In the genomic region with DNA sequence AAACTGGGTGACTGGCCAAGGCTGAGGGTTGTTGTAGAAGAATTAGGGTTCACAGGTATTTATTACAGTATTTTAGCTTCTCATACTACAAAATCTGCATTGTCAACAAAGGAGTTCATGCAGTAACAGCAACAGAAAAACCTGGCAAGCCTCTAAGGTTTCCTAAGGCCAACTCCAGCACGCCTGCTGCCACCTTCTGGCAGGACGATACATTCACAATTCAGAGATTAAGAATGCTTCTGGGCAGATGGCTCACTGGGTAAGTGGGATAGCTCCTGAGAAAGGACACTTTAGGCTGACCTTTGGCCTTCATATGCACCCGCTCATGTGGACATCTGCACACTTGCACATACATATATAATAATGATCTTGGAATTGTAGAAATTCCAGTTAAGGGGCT, we compare ENCODE assay signal across 10 mouse cellular contexts. TPM values are rescaled to one million over a fixed set of nuclear protein-coding genes. Genes with fewer than 3 reads are reported as not detected.
DNase-seq lines count a peak whose midpoint lies in the region; ATAC-seq and TF ChIP-seq lines count a peak whose summit lies in the region.
"Had no signal": no experiment of that assay in that cellular context is flagged by ENCODE, and none has a peak within 500 bp of the region (broad histone marks: within the 10 kb centered on the region; RNA-seq: fewer than 3 reads in every experiment).

No protein-coding gene starts in this region.

- ATAC-seq in midbrain, postnatal 0 days (ENCODE audit: low FRiP score): no peak

- peak; percentile 28 for DNase-seq in layer of hippocampus, adult 11-12 months (ENCODE audit: low spot score)
- DNase-seq in layer of hippocampus, adult 8-10 months (ENCODE audit: low spot score in 2 of 2): no peak
- peak; percentile 38 for DNase-seq in Muller cell, postnatal 12 days (ENCODE audit: inconsistent ontology term)
- DNase-seq in cerebellum, adult 9-10 months: peak; percentile 62
- peak; percentile 78 for DNase-seq in heart, embryonic 10.5 days (ENCODE audit: low spot score)
- DNase-seq in left cerebral cortex, adult 2 months (ENCODE audit: extremely low spot score in 1 of 2, low spot score in 2 of 2): peak in 1 of 2 experiments; percentile 24
- DNase-seq in midbrain, postnatal 0 days (ENCODE audit: low spot score): peak; percentile 76
- DNase-seq in thymus, postnatal 36 days: peak; percentile 34

- no peaks in the 10 kb centered on the region for H3K9me3 ChIP-seq in heart, embryonic 10.5 days
- H3K9me3 ChIP-seq in midbrain, postnatal 0 days (ENCODE audit: low read length): no peaks in the 10 kb centered on the region
- H3K9me3 ChIP-seq: embryonic facial prominence, embryonic 15.5 days; midbrain, embryonic 12.5 days had no signal

- no peak overlapping the region for H3K27ac ChIP-seq in heart, embryonic 10.5 days
- no peak overlapping the region for H3K27ac ChIP-seq in left cerebral cortex, adult 2 months
- H3K27ac ChIP-seq in midbrain, postnatal 0 days (ENCODE audit: low read depth, low read length): no peak overlapping the region
- H3K27ac ChIP-seq: embryonic facial prominence, embryonic 15.5 days; midbrain, embryonic 12.5 days had no signal

- intact Hi-C loops in left cerebral cortex, adult 2 months (cut with DNase I): no loop called here

- no peaks in the 10 kb centered on the region for H3K27me3 ChIP-seq in heart, embryonic 10.5 days (ENCODE audit: insufficient read depth, poor library complexity, severe bottlenecking)
- no peaks in the 10 kb centered on the region for H3K27me3 ChIP-seq in midbrain, postnatal 0 days (ENCODE audit: insufficient read depth, low read length)
- H3K27me3 ChIP-seq: embryonic facial prominence, embryonic 15.5 days; midbrain, embryonic 12.5 days had no signal

- H3K9ac ChIP-seq in midbrain, postnatal 0 days (replicated peaks; ENCODE audit: low read length, poor library complexity, severe bottlenecking): no peak overlapping the region
- H3K9ac ChIP-seq: embryonic facial prominence, embryonic 15.5 days; midbrain, embryonic 12.5 days had no signal

- 43% methylated on average over 3 of the region's 3 CpGs for WGBS in heart, embryonic 10.5 days
- 50% methylated on average over 3 of the region's 3 CpGs for WGBS in midbrain, postnatal 0 days

- no peak overlapping the region for H3K4me2 ChIP-seq in midbrain, postnatal 0 days (ENCODE audit: low read depth, low read length, poor library complexity, severe bottlenecking)
- H3K4me2 ChIP-seq: embryonic facial prominence, embryonic 15.5 days; midbrain, embryonic 12.5 days had no signal

- no peak overlapping the region for H3K4me3 ChIP-seq in heart, embryonic 10.5 days
- H3K4me3 ChIP-seq in left cerebral cortex, adult 2 months: no peak overlapping the region
- H3K4me3 ChIP-seq in midbrain, postnatal 0 days (ENCODE audit: low read depth, low read length): no peak overlapping the region
- H3K4me3 ChIP-seq: embryonic facial prominence, embryonic 15.5 days; midbrain, embryonic 12.5 days had no signal

- H3K36me3 ChIP-seq in heart, embryonic 10.5 days: peaks cover 82% of the 10 kb centered on the region
- peaks cover 27% of the 10 kb centered on the region for H3K36me3 ChIP-seq in midbrain, postnatal 0 days (ENCODE audit: insufficient read depth, low read length)

- H3K4me1 ChIP-seq in heart, embryonic 10.5 days: no peaks in the 10 kb centered on the region
- H3K4me1 ChIP-seq in midbrain, postnatal 0 days (ENCODE audit: insufficient read depth, low read length): no peaks in the 10 kb centered on the region
- H3K4me1 ChIP-seq: embryonic facial prominence, embryonic 15.5 days; midbrain, embryonic 12.5 days had no signal

- TF ChIP-seq CTCF in left cerebral cortex, adult 2 months (IDR thresholded peaks at IDR 0.05): peak; percentile 72
- peak; percentile 78 for TF ChIP-seq CTCF in midbrain, postnatal 0 days (IDR thresholded peaks at IDR 0.05)

RNA-seq across cellular contexts. Expression of a gene that starts 9.3 kb away (rescaled TPM):
- 10 to 100 TPM; 55.7 to 79.0 (median 66.2) TPM for total RNA-seq in layer of hippocampus, adult 8-10 months (2022)
- 370 and 414 TPM in 2 replicates for polyA plus RNA-seq in heart, embryonic 10.5 days (2016; fragmentation: Nextera tagmentation; extraction: Ambion mirVana)
- 10 to 100 TPM; 56.1 to 75.8 TPM for total RNA-seq in left cerebral cortex, adult 2 months (2021)
- total RNA-seq in midbrain, postnatal 0 days (2014; rRNA removed): 107 and 113 TPM in 2 replicates
- 242 and 251 TPM in 2 replicates for polyA plus RNA-seq in midbrain, postnatal 0 days (2015; fragmentation: Nextera tagmentation; extraction: Ambion mirVana)

RNA-seq across cellular contexts. Expression of a gene that starts 9.3 kb away (rescaled TPM):
- 10 to 100 TPM; 37.5 to 47.8 (median 40.3) TPM for total RNA-seq in layer of hippocampus, adult 8-10 months (2022)
- 32.7 and 35.3 TPM in 2 replicates for polyA plus RNA-seq in heart, embryonic 10.5 days (2016; fragmentation: Nextera tagmentation; extraction: Ambion mirVana)
- 10 to 100 TPM; 42.5 to 42.8 TPM for total RNA-seq in left cerebral cortex, adult 2 months (2021)
- total RNA-seq in midbrain, postnatal 0 days (2014; rRNA removed): 40.7 and 45.9 TPM in 2 replicates
- 24.7 and 25.7 TPM in 2 replicates for polyA plus RNA-seq in midbrain, postnatal 0 days (2015; fragmentation: Nextera tagmentation; extraction: Ambion mirVana)

RNA-seq across cellular contexts. Expression of a gene that starts 32.8 kb away (rescaled TPM):
- total RNA-seq in layer of hippocampus, adult 8-10 months (2022): 100 to 1,000 TPM; 101 to 113 (median 110) TPM
- polyA plus RNA-seq in heart, embryonic 10.5 days (2016; fragmentation: Nextera tagmentation; extraction: Ambion mirVana): 102 and 112 TPM in 2 replicates
- total RNA-seq in left cerebral cortex, adult 2 months (2021): 10 to 100 TPM; 83.6 to 98.8 TPM
- 117 and 151 TPM in 2 replicates for total RNA-seq in midbrain, postnatal 0 days (2014; rRNA removed)
- polyA plus RNA-seq in midbrain, postnatal 0 days (2015; fragmentation: Nextera tagmentation; extraction: Ambion mirVana): 80.1 and 83.4 TPM in 2 replicates

RNA-seq across cellular contexts. Expression of a gene that starts 50.6 kb away (rescaled TPM):
- total RNA-seq in layer of hippocampus, adult 8-10 months (2022): not detected
- not detected in 2 replicates for polyA plus RNA-seq in heart, embryonic 10.5 days (2016; fragmentation: Nextera tagmentation; extraction: Ambion mirVana)
- total RNA-seq in left cerebral cortex, adult 2 months (2021): not detected
- total RNA-seq in midbrain, postnatal 0 days (2014; rRNA removed): not detected in 2 replicates
- polyA plus RNA-seq in midbrain, postnatal 0 days (2015; fragmentation: Nextera tagmentation; extraction: Ambion mirVana): not detected in 2 replicates
- polyA plus RNA-seq: embryonic facial prominence, embryonic 15.5 days; midbrain, embryonic 12.5 days had no signal

Comparison
In these comparisons a context has a peak if more than half of its experiments do, and no peak if none do; other contexts are left out.
1. DNase-seq: peak in layer of hippocampus, adult 11-12 months (single experiment), Muller cell, postnatal 12 days (single experiment), cerebellum, adult 9-10 months (single experiment), heart, embryonic 10.5 days (single experiment), midbrain, postnatal 0 days (single experiment) and thymus, postnatal 36 days (2 of 2); none in layer of hippocampus, adult 8-10 months (0 of 2).